Mouse (Mus musculus): ENCODE measurements around the gene Ptgr2.
"Not testable (repeated sequence)": the region's sequence is repeated elsewhere in the genome, so short reads cannot be mapped to it uniquely, and the experiment has no call there.

Gene Ptgr2

GRCm38 (mm10) chr12:84311306-84311705, 26.3 kb downstream of the Ptgr2 start:
- DNase-seq, result no peak

- DNase-seq, result no peak
Observed at GRCm38 (mm10) chr12:84316006-84316405, 31.0 kb downstream of the Ptgr2 start.

- peak; percentile 90 for DNase-seq
Observed at GRCm38 (mm10) chr12:84316721-84317621, 31.9 kb downstream of the Ptgr2 start, which contains the start of gene Zfp410. TSS of gene Zfp410 (plus strand) at chr12:84316852.

- DNase-seq, result no peak
Observed at GRCm38 (mm10) chr12:84327111-84327512, 42.1 kb downstream of the Ptgr2 start.

- DNase-seq, result no peak
Observed at GRCm38 (mm10) chr12:84336963-84337625, 52.1 kb downstream of the Ptgr2 start.

- DNase-seq, result no peak
Observed at GRCm38 (mm10) chr12:84347192-84347591, 62.2 kb downstream of the Ptgr2 start.

- not testable (repeated sequence) for DNase-seq
Observed at GRCm38 (mm10) chr12:84358699-84359098, 73.7 kb downstream of the Ptgr2 start.

GRCm38 (mm10) chr12:84361555-84362489, 76.8 kb downstream of the Ptgr2 start, which contains the start of the genes Coq6 and Fam161b:
TSS of gene Coq6 (plus strand) at chr12:84361657.
TSS of gene Fam161b (minus strand) at chr12:84361833.
- DNase-seq, result peak; percentile 99

GRCm38 (mm10) chr12:84362872-84363271, 77.8 kb downstream of the Ptgr2 start:
- DNase-seq, result no peak

- no peak for DNase-seq
Observed at GRCm38 (mm10) chr12:84364291-84364690, 79.3 kb downstream of the Ptgr2 start.

GRCm38 (mm10) chr12:84365137-84365536, 80.1 kb downstream of the Ptgr2 start:
- no peak for DNase-seq
